Mouse (Mus musculus) MEL (cell line): ENCODE results near the gene G430095P16Rik.
A peak's percentile ranks its signal among the peaks of the same experiment; 100 is the strongest.

Experiments used
- CHD1 ChIP-seq: IDR thresholded peaks from 2 replicates; pipeline ENCODE4 v1.6.1; 2012; ENCODE audit warnings: low read depth, mild to moderate bottlenecking, inconsistent platforms, low read length, improper control_type of control experiment
- CHD2 ChIP-seq: IDR thresholded peaks from 2 replicates; pipeline ENCODE4 v1.6.1; 2011; ENCODE audit warnings: low read length, improper control_type of control experiment
- CTCF ChIP-seq, 3 experiments: IDR thresholded peaks in 2 of 3; conservative IDR thresholded peaks in 1 of 3; 2 replicates each; pipeline ENCODE4 v1.5.1; 2011 to 2012; ENCODE audit warnings: low read length in 3 of 3, low read depth in 2 of 3, mild to moderate bottlenecking in 2 of 3, improper control_type of control experiment in 1 of 3, inconsistent platforms in 1 of 3, mixed read lengths in 1 of 3, moderate library complexity in 1 of 3; ENCODE audit not compliant: control insufficient read depth in 1 of 3, insufficient read depth in 1 of 3, poor library complexity in 1 of 3, severe bottlenecking in 1 of 3
- ELF1 ChIP-seq: IDR thresholded peaks from 2 replicates; pipeline ENCODE4 v1.6.1; 2014; ENCODE audit warnings: low read depth, mild to moderate bottlenecking, inconsistent platforms, low read length, improper control_type of control experiment, moderate library complexity
- HCFC1 ChIP-seq: IDR thresholded peaks from 2 replicates; pipeline ENCODE4 v1.6.1; 2012; ENCODE audit warnings: low read depth, mild to moderate bottlenecking, inconsistent platforms, low read length, improper control_type of control experiment, moderate library complexity
- KAT2A ChIP-seq: conservative IDR thresholded peaks from 2 replicates; pipeline ENCODE4 v1.6.1; 2012; ENCODE audit warnings: low read depth, low read length, improper control_type of control experiment, inconsistent platforms
- MEF2A ChIP-seq: IDR thresholded peaks from 2 replicates; pipeline ENCODE4 v1.6.1; 2014; ENCODE audit warnings: low read depth, mild to moderate bottlenecking, inconsistent platforms, low read length, improper control_type of control experiment; ENCODE audit not compliant: poor library complexity, insufficient replicate concordance, severe bottlenecking; ENCODE audit errors: extremely low read depth
- MXI1 ChIP-seq: IDR thresholded peaks from 2 replicates; pipeline ENCODE4 v1.6.1; 2011; ENCODE audit warnings: mild to moderate bottlenecking, low read depth, low read length, improper control_type of control experiment
- NELFE ChIP-seq: IDR thresholded peaks from 2 replicates; pipeline ENCODE4 v1.6.1; 2011; ENCODE audit warnings: low read depth, low read length, improper control_type of control experiment
- POLR2A ChIP-seq, 2 experiments: IDR thresholded peaks; 2 replicates each; pipeline ENCODE4 v1.6.1; 2011 to 2012; ENCODE audit warnings: low read length in 2 of 2, mild to moderate bottlenecking in 2 of 2, control low read depth in 1 of 2, improper control_type of control experiment in 1 of 2, low read depth in 1 of 2, moderate library complexity in 1 of 2; ENCODE audit not compliant: control insufficient read depth in 1 of 2, insufficient read depth in 1 of 2, poor library complexity in 1 of 2
- ZC3H11A ChIP-seq: IDR thresholded peaks from 2 replicates; pipeline ENCODE4 v1.6.1; 2012; ENCODE audit warnings: low read depth, mild to moderate bottlenecking, inconsistent platforms, low read length, improper control_type of control experiment
- ZMIZ1 ChIP-seq: IDR thresholded peaks from 2 replicates; pipeline ENCODE4 v1.6.1; 2012; ENCODE audit warnings: low read depth, mild to moderate bottlenecking, inconsistent platforms, low read length, improper control_type of control experiment, moderate library complexity

GRCm38 (mm10) chr8:84697166-84698130 lies 25.4 kb upstream of the G430095P16Rik start:
- TF ChIP-seq CHD2 (no peak), MXI1 (peak; percentile 38; the same call in 1 of the 2 replicates), CHD1 (no peak), NELFE (no peak), MEF2A (no peak), CTCF (IDR thresholded peaks at IDR 0.05 in 2 of 3, conservative IDR thresholded peaks at IDR 0.05 in 1 of 3; ENCODE audit: control insufficient read depth in 1 of 3, insufficient read depth in 1 of 3, low read depth in 2 of 3, low read length in 3 of 3, poor library complexity in 1 of 3, severe bottlenecking in 1 of 3) (peak; percentile 46 to 72 (median 72)), KAT2A (no peak), POLR2A (IDR thresholded peaks at IDR 0.05; ENCODE audit: control insufficient read depth in 1 of 2, insufficient read depth in 1 of 2, low read depth in 1 of 2, low read length in 2 of 2, poor library complexity in 1 of 2) (no peak; a peak in 1 of 4 replicates), ZC3H11A (peak; percentile 56), ELF1 (no peak), HCFC1 (no peak), ZMIZ1 (no peak)
